Mouse (Mus musculus): ENCODE data around the gene Tpst2. TPM values are rescaled to one million over a fixed set of nuclear protein-coding genes. Genes with fewer than 3 reads are reported as not detected.

The Tpst2 gene
- polyA plus RNA-seq, 1 experiment from 2014 or later = 43.1 TPM

DNA sequence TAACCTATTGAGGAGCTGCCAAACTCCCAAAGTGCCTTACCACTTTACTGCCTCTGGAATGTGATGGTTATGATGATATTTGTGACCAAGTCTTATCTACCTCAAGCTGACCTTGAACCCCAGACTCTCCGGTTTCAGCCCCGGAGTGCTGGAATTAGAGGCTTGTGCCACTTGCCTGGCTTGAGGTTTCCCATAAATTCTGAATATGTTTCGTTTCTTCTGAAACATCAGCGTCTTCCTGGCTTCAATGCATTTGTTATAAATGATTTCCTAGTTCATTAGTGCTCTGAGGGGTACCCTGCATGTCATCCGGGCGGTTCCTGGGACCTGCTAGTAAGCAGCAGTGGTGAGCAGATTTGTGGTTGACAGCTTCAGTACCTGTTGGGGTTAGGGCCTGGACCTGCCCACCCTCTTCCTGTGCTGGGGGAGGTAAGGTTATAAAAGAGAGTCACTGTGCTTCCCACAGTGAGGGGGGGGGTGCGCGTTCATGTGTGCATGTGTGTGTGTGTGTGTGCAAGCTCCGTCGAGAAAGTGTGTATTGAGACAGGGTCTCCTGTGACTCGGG, 1.5 kb downstream of the Tpst2 start:
- peak overlapping the region; percentile 76 for H3K4me2 ChIP-seq (replicated peaks)
- no peak overlapping the region for H3K27ac ChIP-seq
- no peaks in the 10 kb centered on the region for H3K9me3 ChIP-seq
- peak overlapping the region; percentile 78; the same call in 1 of the 2 replicates for H3K4me3 ChIP-seq (replicated peaks)
- 76% methylated on average over 11 of the region's 11 CpGs for WGBS
- no peak overlapping the region for H3K9ac ChIP-seq
- H3K36me3 ChIP-seq = no peaks in the 10 kb centered on the region
- peaks cover 27% of the 10 kb centered on the region for H3K4me1 ChIP-seq (replicated peaks)
- no peak for ATAC-seq
- H3K27me3 ChIP-seq (replicated peaks) = 0 out of 2 replicates have a peak, but pooled peaks cover 2% of the 10 kb centered on the region

GRCm38 (mm10) chr5:112279181-112280021, 2.9 kb downstream of the Tpst2 start:
- WGBS = 79% methylated on average over 17 of the region's 17 CpGs
- H3K4me2 ChIP-seq (replicated peaks) = peak overlapping the region; percentile 11
- no peak overlapping the region for H3K27ac ChIP-seq
- no peaks in the 10 kb centered on the region for H3K36me3 ChIP-seq
- no peak for ATAC-seq
- H3K9me3 ChIP-seq = no peaks in the 10 kb centered on the region
- peaks cover 27% of the 10 kb centered on the region for H3K4me1 ChIP-seq (replicated peaks)
- H3K4me3 ChIP-seq (replicated peaks) = no peak overlapping the region
- 0 out of 2 replicates have a peak, but pooled peaks cover 2% of the 10 kb centered on the region for H3K27me3 ChIP-seq (replicated peaks)
- peak overlapping the region; percentile 17; the same call in 1 of the 2 replicates for H3K9ac ChIP-seq

- Histone ChIP-seq H3K9ac (no peak overlapping the region), H3K36me3 (no peaks in the 10 kb centered on the region), H3K27me3 (replicated peaks) (no peaks in the 10 kb centered on the region), H3K9me3 (no peaks in the 10 kb centered on the region), H3K4me1 (replicated peaks) (peaks cover 30% of the 10 kb centered on the region), H3K4me2 (replicated peaks) (peak overlapping the region; percentile 11; the same call in 1 of the 2 replicates), H3K4me3 (replicated peaks) (no peak overlapping the region), H3K27ac (peak overlapping the region; percentile 13; the same call in 1 of the 2 replicates)
- 86% methylated on average over 7 of the region's 7 CpGs for WGBS
- ATAC-seq = no peak
Measured at GRCm38 (mm10) chr5:112280151-112280550, 3.7 kb downstream of the Tpst2 start.

DNA sequence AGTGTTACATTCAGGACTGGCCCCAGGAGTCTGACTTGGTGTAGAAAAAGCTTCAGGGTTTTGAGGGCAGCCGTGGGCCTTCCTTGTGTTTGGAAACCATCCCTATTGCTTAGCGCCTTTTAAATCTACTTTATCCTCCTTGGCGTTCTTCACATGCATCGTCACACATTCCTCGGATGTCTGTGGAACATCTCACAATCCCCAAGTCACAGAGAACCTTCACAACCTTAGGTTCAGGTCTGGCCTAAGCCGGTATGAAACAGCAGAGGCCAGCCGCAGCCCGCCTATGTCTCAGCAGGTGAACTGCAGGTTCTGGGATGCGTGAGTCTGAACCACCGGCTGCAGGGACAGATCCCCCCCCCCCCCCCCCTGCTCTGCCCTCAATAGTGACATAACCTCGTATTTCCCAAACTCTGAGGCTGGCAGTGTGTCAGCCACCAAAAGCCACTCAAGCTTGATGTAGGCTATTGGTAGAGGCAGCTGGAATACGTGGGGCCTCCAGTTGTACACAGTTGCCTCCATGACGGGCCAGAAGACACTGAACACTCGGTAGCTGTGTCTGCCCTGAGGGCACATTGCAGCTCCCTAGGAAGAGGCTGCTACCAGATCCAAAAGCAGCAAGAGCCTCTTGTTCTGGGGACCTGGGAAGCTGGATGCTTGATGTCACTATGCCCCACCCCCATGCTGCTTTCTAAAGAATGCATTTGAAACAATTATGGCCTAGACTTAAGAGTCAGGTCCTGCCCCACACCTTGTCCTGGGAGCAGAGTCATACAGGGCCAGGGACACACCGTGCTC, 4.6 kb downstream of the Tpst2 start:
- 59% methylated on average over 15 of the region's 15 CpGs for WGBS
- H3K4me2 ChIP-seq (replicated peaks) = no peak overlapping the region
- H3K4me1 ChIP-seq (replicated peaks) = peaks cover 30% of the 10 kb centered on the region

GRCm38 (mm10) chr5:112281676-112282075, 5.2 kb downstream of the Tpst2 start:
- H3K4me1 ChIP-seq (replicated peaks) = peaks cover 32% of the 10 kb centered on the region
- no peaks in the 10 kb centered on the region for H3K27me3 ChIP-seq (replicated peaks)
- 82% methylated on average over 4 of the region's 4 CpGs for WGBS
- no peak overlapping the region for H3K27ac ChIP-seq
- no peaks in the 10 kb centered on the region for H3K36me3 ChIP-seq
- H3K4me2 ChIP-seq (replicated peaks) = no peak overlapping the region
- no peak overlapping the region for H3K4me3 ChIP-seq (replicated peaks)
- no peaks in the 10 kb centered on the region for H3K9me3 ChIP-seq
- H3K9ac ChIP-seq = no peak overlapping the region
- ATAC-seq = no peak

More for the DNA sequence above, 4.6 kb downstream of the Tpst2 start:
- ATAC-seq = no peak
- H3K36me3 ChIP-seq = no peaks in the 10 kb centered on the region
- H3K9me3 ChIP-seq = no peaks in the 10 kb centered on the region
- no peak overlapping the region for H3K4me3 ChIP-seq (replicated peaks)
- no peak overlapping the region for H3K9ac ChIP-seq
- H3K27ac ChIP-seq = no peak overlapping the region; the same call in 1 of the 2 replicates
- no peaks in the 10 kb centered on the region for H3K27me3 ChIP-seq (replicated peaks)

DNA sequence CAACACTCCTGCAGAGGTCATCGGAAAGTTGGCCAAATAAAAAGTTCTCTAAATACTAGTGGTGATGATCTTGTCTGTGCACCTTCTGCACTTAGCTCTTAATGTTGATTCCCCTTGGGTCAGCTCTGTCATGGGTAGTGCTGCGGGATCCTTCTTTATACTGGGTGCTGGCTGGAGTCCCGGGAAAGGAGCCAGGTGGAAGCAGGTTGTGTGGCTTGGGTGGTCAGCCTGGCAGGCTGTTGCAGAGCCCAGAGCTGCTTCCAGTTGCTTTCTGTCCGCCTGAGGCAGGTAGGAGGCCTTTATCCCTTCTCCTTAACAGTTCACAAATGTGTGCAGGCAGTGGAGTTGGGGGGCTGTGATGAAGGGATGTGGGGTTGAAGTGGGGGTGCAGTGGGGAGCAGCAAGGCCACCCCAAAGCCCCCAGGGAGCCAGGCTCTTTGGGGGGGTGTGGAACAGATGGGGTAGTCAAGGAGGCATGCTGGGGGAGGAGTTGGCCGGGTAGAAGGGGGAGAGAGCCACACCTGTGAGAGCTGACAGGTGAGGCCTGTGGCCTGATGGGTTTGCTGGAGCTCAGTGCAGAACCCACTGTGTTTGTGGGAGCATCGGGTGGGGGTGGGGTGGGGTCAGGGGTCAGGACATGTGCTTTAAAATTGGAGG, 5.8 kb downstream of the Tpst2 start:
- Histone ChIP-seq H3K27me3 (replicated peaks) (no peaks in the 10 kb centered on the region), H3K36me3 (no peaks in the 10 kb centered on the region), H3K4me2 (replicated peaks) (no peak overlapping the region), H3K9me3 (no peaks in the 10 kb centered on the region), H3K4me1 (replicated peaks) (peaks cover 37% of the 10 kb centered on the region), H3K9ac (no peak overlapping the region), H3K27ac (peak overlapping the region; percentile 24; the same call in 1 of the 2 replicates), H3K4me3 (replicated peaks) (no peak overlapping the region)
- 57% methylated on average over 6 of the region's 6 CpGs for WGBS
- ATAC-seq = no peak

DNA sequence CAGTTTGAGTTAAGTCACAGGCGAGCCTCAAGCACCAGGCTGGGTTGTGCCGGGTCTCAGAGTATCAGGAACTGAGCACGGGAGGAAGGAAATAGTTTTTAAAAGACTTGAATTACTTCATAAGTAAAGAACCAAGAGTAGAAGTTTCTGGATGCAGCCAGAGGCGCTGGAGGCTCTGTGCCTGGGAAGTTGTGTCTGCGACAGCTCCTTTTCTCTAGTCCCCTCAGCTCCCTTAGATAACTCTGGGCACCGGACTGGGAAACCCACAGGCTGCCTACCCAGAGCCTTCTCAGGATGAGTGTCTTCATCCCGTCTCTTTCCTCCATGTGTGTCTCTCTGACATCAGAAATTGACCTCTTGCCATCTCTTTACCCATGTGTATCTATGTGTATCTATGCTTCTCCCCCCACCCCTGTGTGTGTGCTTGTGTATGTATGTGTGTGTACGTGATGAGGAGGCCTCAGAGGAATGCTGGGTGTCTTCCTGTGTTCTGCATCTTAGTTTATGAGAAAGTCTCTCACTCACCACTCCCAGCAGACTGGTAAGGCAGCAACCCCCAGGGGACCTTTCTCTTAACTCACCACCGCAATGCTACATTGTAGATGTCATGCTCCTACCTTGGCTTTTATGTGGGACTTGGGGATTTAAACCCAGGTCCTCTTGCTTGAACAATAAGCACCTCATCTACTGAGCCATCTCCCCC, 6.4 kb downstream of the Tpst2 start:
- Histone ChIP-seq H3K36me3 (no peaks in the 10 kb centered on the region), H3K4me1 (replicated peaks) (peaks cover 44% of the 10 kb centered on the region), H3K27me3 (replicated peaks) (no peaks in the 10 kb centered on the region), H3K9ac (no peak overlapping the region), H3K27ac (peak overlapping the region; percentile 44; the same call in 1 of the 2 replicates), H3K4me3 (replicated peaks) (no peak overlapping the region), H3K4me2 (replicated peaks) (no peak overlapping the region), H3K9me3 (no peaks in the 10 kb centered on the region)
- no peak for ATAC-seq
- WGBS = 65% methylated on average over 9 of the region's 9 CpGs

DNA sequence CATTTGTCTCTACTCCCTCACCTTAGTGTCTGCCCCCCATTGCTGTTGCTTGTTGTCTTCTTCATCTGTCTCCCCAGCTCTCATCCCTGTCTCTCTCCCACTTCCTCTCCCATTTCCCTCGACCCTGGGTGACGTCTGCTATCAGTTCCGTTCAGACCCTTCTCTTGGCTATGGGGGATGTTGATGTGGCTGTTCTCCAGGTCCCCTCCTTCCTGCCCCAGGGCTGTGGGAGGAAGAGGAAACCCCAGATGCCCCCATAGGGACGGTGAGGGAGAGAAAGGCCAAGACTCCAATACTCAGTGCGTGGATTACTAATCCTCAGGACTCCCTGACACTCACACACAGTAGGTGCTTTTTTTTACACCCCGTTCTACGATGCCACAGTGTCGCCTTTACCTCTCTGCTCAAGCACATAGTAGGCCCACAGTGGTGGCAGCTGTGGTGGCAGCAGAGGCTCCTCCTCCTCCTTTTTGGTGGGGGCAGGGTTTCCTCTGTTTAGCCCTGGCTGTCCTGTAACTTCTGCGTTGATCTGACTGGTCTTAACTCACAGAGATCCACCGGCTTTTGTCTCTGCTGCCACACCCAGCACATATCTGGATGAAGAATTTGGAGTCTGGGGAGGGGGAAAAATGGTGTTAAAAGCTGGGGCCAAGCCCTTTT, 7.2 kb downstream of the Tpst2 start:
- Histone ChIP-seq H3K27me3 (replicated peaks) (no peaks in the 10 kb centered on the region), H3K4me3 (replicated peaks) (no peak overlapping the region), H3K9ac (no peak overlapping the region), H3K4me1 (replicated peaks) (peaks cover 46% of the 10 kb centered on the region), H3K36me3 (no peaks in the 10 kb centered on the region), H3K9me3 (no peaks in the 10 kb centered on the region), H3K4me2 (replicated peaks) (no peak overlapping the region), H3K27ac (no peak overlapping the region; the same call in 1 of the 2 replicates)
- 60% methylated on average over 10 of the region's 10 CpGs for whole genome bisulfite sequencing
- no peak for ATAC-seq

- no peaks in the 10 kb centered on the region for H3K36me3 ChIP-seq
- no peak overlapping the region for H3K4me2 ChIP-seq (replicated peaks)
- WGBS = 73% methylated on average over 7 of the region's 7 CpGs
- peak overlapping the region; percentile 32; the same call in 1 of the 2 replicates for H3K27ac ChIP-seq
- no peaks in the 10 kb centered on the region for H3K9me3 ChIP-seq
- H3K4me1 ChIP-seq (replicated peaks) = peaks cover 43% of the 10 kb centered on the region
- no peak overlapping the region for H3K4me3 ChIP-seq (replicated peaks)
- no peak for ATAC-seq
- no peak overlapping the region for H3K9ac ChIP-seq
- no peaks in the 10 kb centered on the region for H3K27me3 ChIP-seq (replicated peaks)
Measured at GRCm38 (mm10) chr5:112284203-112284582, 7.7 kb downstream of the Tpst2 start.

DNA sequence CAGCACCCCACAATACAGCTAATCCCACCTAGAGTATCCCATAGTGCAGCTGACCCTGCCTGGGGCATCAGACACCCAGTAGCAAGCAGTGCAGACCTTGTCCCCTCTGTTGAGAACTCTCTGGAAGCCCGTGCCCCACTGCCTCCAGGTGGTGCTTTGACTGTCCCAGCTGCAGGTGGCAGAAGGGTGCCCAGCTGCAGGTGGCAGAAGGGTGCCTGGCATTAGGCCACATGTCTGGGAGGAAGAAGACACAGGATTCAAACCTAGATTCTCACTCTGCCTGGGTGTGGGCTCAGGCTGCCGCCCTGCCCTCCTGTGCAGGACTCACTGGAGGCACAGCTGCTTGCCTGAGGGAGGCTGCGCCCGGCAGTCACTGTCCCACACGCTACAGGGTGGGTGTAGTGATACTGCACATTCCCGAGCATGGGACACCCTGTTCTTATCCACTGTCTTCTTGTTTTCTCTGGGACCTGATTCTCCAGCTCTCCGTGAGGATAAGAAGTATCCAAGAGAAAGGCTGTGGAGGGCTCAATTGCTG, 9.1 kb downstream of the Tpst2 start:
- Histone ChIP-seq H3K9me3 (no peaks in the 10 kb centered on the region), H3K27ac (no peak overlapping the region), H3K9ac (no peak overlapping the region), H3K4me3 (replicated peaks) (no peak overlapping the region), H3K4me2 (replicated peaks) (no peak overlapping the region), H3K36me3 (no peaks in the 10 kb centered on the region), H3K27me3 (replicated peaks) (no peaks in the 10 kb centered on the region), H3K4me1 (replicated peaks) (peaks cover 39% of the 10 kb centered on the region)
- ATAC-seq = no peak
- 88% methylated on average over 7 of the region's 7 CpGs for WGBS

GRCm38 (mm10) chr5:112286608-112286983, 10.1 kb downstream of the Tpst2 start:
- no peaks in the 10 kb centered on the region for H3K27me3 ChIP-seq (replicated peaks)
- H3K4me2 ChIP-seq (replicated peaks) = no peak overlapping the region
- H3K36me3 ChIP-seq = no peaks in the 10 kb centered on the region
- no peak overlapping the region for H3K9ac ChIP-seq
- H3K4me3 ChIP-seq (replicated peaks) = no peak overlapping the region
- H3K27ac ChIP-seq = peak overlapping the region; percentile 32; the same call in 1 of the 2 replicates
- H3K9me3 ChIP-seq = no peaks in the 10 kb centered on the region
- peaks cover 34% of the 10 kb centered on the region for H3K4me1 ChIP-seq (replicated peaks)
- WGBS = 68% methylated on average over 2 of the region's 2 CpGs
- no peak for ATAC-seq

All from intestine, embryonic 15.5 days (tissue).